Mouse (Mus musculus) stomach, embryonic 15.5 days (tissue): ENCODE measurements at regions not wholly inside any gene's neighbourhood (a gene's known extent, or its start where the extent isn't known, plus 50 kb on each side); places are given as distances from the start of the nearest gene placed in this dataset.

Experiments used
- ATAC-seq: fragments of 200-750 bp; cut with Nextera tagmentation; 2 replicates; pipeline ENCODE4 v1.8.0; 2017; ENCODE audit warnings: low read depth, moderate number of reproducible peaks, moderate TSS enrichment; ENCODE audit not compliant: insufficient read depth, low FRiP score
- H3K27ac ChIP-seq: fragments of 300-500 bp; sonication (generic); 2 replicates; pipeline ENCODE4 v1.5.1; 2015; ENCODE audit warnings: mild to moderate bottlenecking, inconsistent platforms
- H3K27me3 ChIP-seq: fragments of 300-500 bp; sonication (generic); replicated peaks from 2 replicates; pipeline ENCODE4 v1.6.1; 2015; ENCODE audit warnings: inconsistent platforms
- H3K36me3 ChIP-seq: fragments of 300-500 bp; sonication (generic); 2 replicates; pipeline ENCODE4 v1.6.1; 2015; ENCODE audit warnings: inconsistent platforms
- H3K4me1 ChIP-seq: fragments of 300-500 bp; sonication (generic); 2 replicates; pipeline ENCODE4 v1.6.1; 2015; ENCODE audit warnings: inconsistent platforms
- H3K4me2 ChIP-seq: fragments of 300-500 bp; sonication (generic); 2 replicates; pipeline ENCODE4 v1.6.1; 2015; ENCODE audit warnings: mild to moderate bottlenecking, inconsistent platforms
- H3K4me3 ChIP-seq: fragments of 300-500 bp; sonication (generic); replicated peaks from 2 replicates; pipeline ENCODE4 v1.5.1; 2015; ENCODE audit warnings: inconsistent platforms
- H3K9ac ChIP-seq: fragments of 300-500 bp; sonication (generic); 2 replicates; pipeline ENCODE4 v1.6.1; 2015; ENCODE audit warnings: inconsistent platforms
- H3K9me3 ChIP-seq: fragments of 300-500 bp; sonication (generic); 2 replicates; pipeline ENCODE4 v1.6.1; 2016; ENCODE audit warnings: inconsistent platforms
- WGBS: fragments of 180-500 bp; shearing (Covaris S2); methylation state at CpG from one replicate; pipeline ENCODE4 v1.1.7; 2015; 5-methylcytosine and 5-hydroxymethylcytosine counted together

DNA sequence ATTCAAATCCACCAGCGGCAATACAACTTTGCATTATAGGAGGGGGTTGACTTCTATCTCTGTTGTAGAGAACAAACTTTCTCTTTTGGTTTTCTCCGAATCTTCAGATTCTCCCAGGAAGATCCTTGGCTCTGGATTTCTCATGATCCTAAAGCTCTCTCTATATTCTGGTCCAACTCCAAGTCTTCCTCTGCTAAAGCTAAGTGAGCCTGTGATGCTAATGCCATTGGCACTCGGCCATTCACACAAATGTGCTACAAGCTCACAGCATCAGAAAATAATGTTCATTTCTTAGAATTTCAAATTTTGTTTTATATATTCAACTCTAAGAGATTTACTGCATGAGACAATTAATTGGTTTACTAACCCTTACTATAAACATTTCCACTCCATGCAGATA is 461.2 kb upstream of the Gm9747 start:
- 82% methylated on average over 3 of the region's 3 CpGs for WGBS
- no peaks in the 10 kb centered on the region for H3K9me3 ChIP-seq
- no peak overlapping the region for H3K9ac ChIP-seq
- no peaks in the 10 kb centered on the region for H3K36me3 ChIP-seq
- H3K27ac ChIP-seq: no peak overlapping the region
- no peak overlapping the region for H3K4me3 ChIP-seq
- no peaks in the 10 kb centered on the region for H3K4me1 ChIP-seq
- no peaks in the 10 kb centered on the region for H3K27me3 ChIP-seq
- H3K4me2 ChIP-seq: no peak overlapping the region
- ATAC-seq: no peak

- no peak overlapping the region for H3K27ac ChIP-seq
- H3K4me3 ChIP-seq: no peak overlapping the region
- no peaks in the 10 kb centered on the region for H3K27me3 ChIP-seq
- no peak for ATAC-seq
- no peak overlapping the region for H3K9ac ChIP-seq
- H3K9me3 ChIP-seq: no peaks in the 10 kb centered on the region
- no peaks in the 10 kb centered on the region for H3K36me3 ChIP-seq
- no peaks in the 10 kb centered on the region for H3K4me1 ChIP-seq
- no peak overlapping the region for H3K4me2 ChIP-seq
Observed at GRCm38 (mm10) chr1:81780583-81780982, 452.3 kb upstream of the Gm9747 start.

DNA sequence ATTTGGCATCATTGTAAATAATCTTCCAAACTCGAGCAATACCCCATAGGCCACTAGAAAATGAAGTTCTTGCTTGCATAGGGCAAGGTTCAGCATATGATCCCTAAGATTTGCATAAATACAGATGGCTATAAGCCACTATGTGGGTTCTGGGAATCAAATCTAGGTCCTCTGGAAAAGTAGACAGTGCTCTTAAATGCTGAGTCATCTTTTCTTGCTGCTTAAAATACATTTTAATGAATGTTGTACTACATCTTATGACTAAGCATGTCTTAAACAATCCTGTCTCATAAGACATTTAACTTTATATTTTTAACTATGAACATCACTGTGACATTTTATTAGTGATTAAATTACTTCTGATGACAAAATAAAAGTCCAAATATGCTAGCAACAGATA is 448.6 kb upstream of the Gm9747 start:
- no peak overlapping the region for H3K4me3 ChIP-seq
- no peaks in the 10 kb centered on the region for H3K27me3 ChIP-seq
- H3K36me3 ChIP-seq: no peaks in the 10 kb centered on the region
- no peak overlapping the region for H3K4me2 ChIP-seq
- no peaks in the 10 kb centered on the region for H3K4me1 ChIP-seq
- no peak overlapping the region for H3K27ac ChIP-seq
- no peaks in the 10 kb centered on the region for H3K9me3 ChIP-seq
- ATAC-seq: no peak
- 50% methylated on average over 1 of the region's 1 CpGs for WGBS
- no peak overlapping the region for H3K9ac ChIP-seq

GRCm38 (mm10) chr1:81794771-81795170 is 438.1 kb upstream of the Gm9747 start:
- ATAC-seq: no peak
- Histone ChIP-seq H3K27ac (no peak overlapping the region), H3K27me3 (no peaks in the 10 kb centered on the region), H3K4me2 (no peak overlapping the region), H3K9me3 (no peaks in the 10 kb centered on the region), H3K4me3 (no peak overlapping the region), H3K36me3 (no peaks in the 10 kb centered on the region), H3K4me1 (no peaks in the 10 kb centered on the region), H3K9ac (no peak overlapping the region)
- 63% methylated on average over 2 of the region's 2 CpGs for WGBS

- Histone ChIP-seq H3K4me3 (no peak overlapping the region), H3K9ac (no peak overlapping the region), H3K4me1 (no peaks in the 10 kb centered on the region), H3K27me3 (no peaks in the 10 kb centered on the region), H3K27ac (no peak overlapping the region), H3K9me3 (no peaks in the 10 kb centered on the region), H3K36me3 (no peaks in the 10 kb centered on the region), H3K4me2 (no peak overlapping the region)
- no peak for ATAC-seq
- 81% methylated on average over 1 of the region's 1 CpGs for WGBS
Observed at GRCm38 (mm10) chr1:81795399-81795798, 437.5 kb upstream of the Gm9747 start.

DNA sequence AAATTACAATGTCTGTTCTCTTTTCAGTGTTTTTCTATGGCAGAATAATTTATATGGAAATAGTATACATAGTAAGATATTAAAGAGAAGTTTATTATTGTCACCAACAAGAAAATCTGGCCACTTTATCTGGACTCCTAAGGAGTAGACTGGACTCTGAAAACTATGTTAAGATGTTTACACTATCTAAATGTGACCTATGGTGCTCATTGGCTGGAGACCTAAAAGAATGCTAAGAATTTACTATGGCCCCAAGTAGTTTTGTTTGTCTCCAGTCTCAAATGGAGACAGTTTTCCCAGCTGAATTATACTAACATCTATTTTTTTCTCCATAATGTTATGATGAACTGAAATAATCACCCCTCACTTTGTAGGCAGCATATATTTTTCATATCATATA is 421.3 kb upstream of the Gm9747 start:
- H3K9me3 ChIP-seq: no peaks in the 10 kb centered on the region
- no peak for ATAC-seq

GRCm38 (mm10) chr1:81818884-81819283 is 414.0 kb upstream of the Gm9747 start:
- Histone ChIP-seq H3K36me3 (no peaks in the 10 kb centered on the region), H3K4me3 (no peak overlapping the region), H3K4me2 (no peak overlapping the region), H3K9ac (no peak overlapping the region), H3K27ac (no peak overlapping the region), H3K4me1 (no peaks in the 10 kb centered on the region), H3K27me3 (no peaks in the 10 kb centered on the region), H3K9me3 (no peaks in the 10 kb centered on the region)
- ATAC-seq: no peak

More for the DNA sequence above, 421.3 kb upstream of the Gm9747 start:
- Histone ChIP-seq H3K4me1 (no peaks in the 10 kb centered on the region), H3K36me3 (no peaks in the 10 kb centered on the region), H3K9ac (no peak overlapping the region), H3K4me3 (no peak overlapping the region), H3K27me3 (no peaks in the 10 kb centered on the region), H3K27ac (no peak overlapping the region), H3K4me2 (no peak overlapping the region)

DNA sequence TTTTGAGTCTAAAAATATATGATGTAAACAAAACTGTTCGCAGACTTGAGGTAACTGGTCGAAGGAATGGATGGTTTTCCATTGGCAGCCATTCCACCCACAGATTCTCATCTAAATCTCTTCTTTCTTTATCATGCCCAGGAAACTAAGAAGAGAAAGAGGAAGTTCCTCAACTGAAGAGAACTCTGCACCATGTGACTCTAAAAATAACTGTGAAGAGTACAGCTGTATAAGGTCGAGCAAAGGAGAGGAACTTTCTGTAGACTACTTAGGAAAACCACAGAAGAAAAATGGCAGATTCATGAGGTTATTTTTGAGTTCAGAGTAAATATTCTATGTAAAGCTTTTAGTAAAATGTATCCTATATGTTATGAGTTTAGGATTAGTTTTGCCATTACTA is 390.9 kb upstream of the Gm9747 start:
- Histone ChIP-seq H3K36me3 (no peaks in the 10 kb centered on the region), H3K4me1 (no peaks in the 10 kb centered on the region), H3K27me3 (no peaks in the 10 kb centered on the region), H3K4me3 (no peak overlapping the region), H3K27ac (no peak overlapping the region), H3K4me2 (no peak overlapping the region), H3K9ac (no peak overlapping the region), H3K9me3 (no peaks in the 10 kb centered on the region)
- 72% methylated on average over 3 of the region's 3 CpGs for WGBS
- ATAC-seq: no peak

GRCm38 (mm10) chr1:81850462-81851144 is 382.3 kb upstream of the Gm9747 start:
- Histone ChIP-seq H3K4me1 (no peaks in the 10 kb centered on the region), H3K9ac (no peak overlapping the region), H3K4me3 (no peak overlapping the region), H3K36me3 (no peaks in the 10 kb centered on the region), H3K27ac (no peak overlapping the region), H3K27me3 (no peaks in the 10 kb centered on the region), H3K4me2 (no peak overlapping the region), H3K9me3 (no peaks in the 10 kb centered on the region)
- no peak for ATAC-seq
- WGBS: 86% methylated on average over 6 of the region's 6 CpGs

GRCm38 (mm10) chr1:81859464-81859863 is 373.4 kb upstream of the Gm9747 start:
- no peaks in the 10 kb centered on the region for H3K9me3 ChIP-seq
- no peak overlapping the region for H3K4me3 ChIP-seq
- WGBS: 50% methylated on average over 2 of the region's 2 CpGs
- H3K27ac ChIP-seq: no peak overlapping the region
- H3K9ac ChIP-seq: no peak overlapping the region
- H3K27me3 ChIP-seq: no peaks in the 10 kb centered on the region
- no peak for ATAC-seq
- H3K4me1 ChIP-seq: no peaks in the 10 kb centered on the region
- no peaks in the 10 kb centered on the region for H3K36me3 ChIP-seq
- no peak overlapping the region for H3K4me2 ChIP-seq

DNA sequence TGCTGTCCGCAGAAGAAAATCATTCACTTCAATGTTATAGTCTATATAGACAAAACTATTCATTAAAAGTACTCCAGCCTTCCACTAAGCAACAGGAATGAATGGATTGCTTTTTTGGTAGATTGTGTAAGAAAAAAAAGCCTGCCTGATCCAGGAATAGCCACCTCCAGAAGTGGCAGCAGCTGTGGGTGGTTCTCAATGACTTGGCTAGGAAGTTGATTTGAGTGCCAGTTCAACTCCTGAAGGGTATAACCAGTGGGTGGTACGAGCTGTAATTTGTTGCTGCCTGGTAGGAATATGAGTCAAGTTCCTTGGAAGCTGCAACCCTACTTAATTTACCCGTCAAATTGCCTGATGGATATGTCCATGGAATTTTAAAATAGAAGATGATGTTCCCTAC is 368.3 kb upstream of the Gm9747 start:
- Histone ChIP-seq H3K4me3 (no peak overlapping the region), H3K9me3 (no peaks in the 10 kb centered on the region), H3K4me1 (no peaks in the 10 kb centered on the region), H3K27me3 (no peaks in the 10 kb centered on the region), H3K9ac (no peak overlapping the region), H3K27ac (no peak overlapping the region), H3K4me2 (no peak overlapping the region), H3K36me3 (no peaks in the 10 kb centered on the region)
- no peak for ATAC-seq
- WGBS: 83% methylated on average over 3 of the region's 3 CpGs

DNA sequence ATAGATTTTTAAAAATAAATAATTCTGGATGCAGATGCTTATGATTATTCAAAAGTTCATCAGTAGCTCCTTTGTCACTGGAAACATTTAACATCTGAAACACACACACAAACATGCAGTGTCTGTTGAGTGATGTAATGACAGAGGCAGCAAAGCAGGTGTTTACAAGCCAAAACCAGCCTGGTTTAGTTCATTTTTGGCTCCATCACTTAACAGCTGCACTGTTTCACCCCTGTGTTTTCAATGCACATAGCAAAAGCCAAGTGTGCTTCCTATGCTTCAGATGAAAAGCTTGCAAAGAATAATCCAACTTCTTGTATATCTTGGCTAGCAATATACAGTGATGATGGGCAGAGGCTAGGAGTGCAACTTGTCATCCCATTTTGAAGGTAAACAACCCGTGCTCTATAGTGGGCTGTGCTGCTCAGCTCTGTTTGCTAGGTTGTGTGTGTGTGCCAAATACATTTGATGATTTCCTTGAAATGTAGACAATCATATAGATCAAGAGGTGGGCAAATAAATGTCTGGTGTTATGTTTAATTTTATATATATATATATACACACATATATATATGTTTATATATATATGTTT is 345.9 kb upstream of the Gm9747 start:
- Histone ChIP-seq H3K27me3 (no peaks in the 10 kb centered on the region), H3K9ac (no peak overlapping the region), H3K9me3 (no peaks in the 10 kb centered on the region), H3K4me2 (no peak overlapping the region), H3K4me1 (no peaks in the 10 kb centered on the region), H3K4me3 (no peak overlapping the region), H3K36me3 (no peaks in the 10 kb centered on the region), H3K27ac (no peak overlapping the region)
- WGBS: 46% methylated on average over 1 of the region's 1 CpGs
- 0 out of 2 replicates have a peak, but pooled peaks have one; percentile 31 for ATAC-seq

DNA sequence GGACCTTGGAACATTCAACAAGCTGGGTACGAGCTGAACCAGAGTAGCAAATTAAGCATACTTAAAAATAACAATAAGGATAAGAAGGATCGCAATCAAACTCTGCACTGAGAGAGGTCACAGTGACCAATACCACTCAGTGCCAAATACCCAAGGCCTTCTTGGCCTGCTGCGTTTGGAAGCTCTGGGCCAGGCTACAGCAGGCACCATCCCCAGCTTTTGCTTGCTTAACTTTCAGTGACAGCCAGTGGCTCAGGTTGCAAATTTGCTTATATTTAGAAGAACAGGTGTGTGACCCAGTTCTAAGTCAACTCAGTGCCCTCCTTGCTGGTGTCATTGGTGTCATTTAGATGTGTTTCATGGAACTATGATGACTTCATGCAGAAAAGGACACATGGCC is 335.7 kb upstream of the Gm9747 start:
- ATAC-seq: no peak
- no peak overlapping the region for H3K27ac ChIP-seq
- no peak overlapping the region for H3K4me3 ChIP-seq
- no peaks in the 10 kb centered on the region for H3K27me3 ChIP-seq
- no peak overlapping the region for H3K9ac ChIP-seq
- H3K4me2 ChIP-seq: no peak overlapping the region
- H3K4me1 ChIP-seq: no peaks in the 10 kb centered on the region
- H3K36me3 ChIP-seq: no peaks in the 10 kb centered on the region
- 82% methylated on average over 3 of the region's 3 CpGs for WGBS
- no peaks in the 10 kb centered on the region for H3K9me3 ChIP-seq
